Mouse (Mus musculus): ENCODE results near the gene DXBay18. TPM values are rescaled to one million over a fixed set of nuclear protein-coding genes. Genes with fewer than 3 reads are reported as not detected.
"Not testable (repeated sequence)": the region's sequence is repeated elsewhere in the genome, so short reads cannot be mapped to it uniquely, and the experiment has no call there.

DXBay18 gene
- total RNA-seq (2022) = not detected

DNA sequence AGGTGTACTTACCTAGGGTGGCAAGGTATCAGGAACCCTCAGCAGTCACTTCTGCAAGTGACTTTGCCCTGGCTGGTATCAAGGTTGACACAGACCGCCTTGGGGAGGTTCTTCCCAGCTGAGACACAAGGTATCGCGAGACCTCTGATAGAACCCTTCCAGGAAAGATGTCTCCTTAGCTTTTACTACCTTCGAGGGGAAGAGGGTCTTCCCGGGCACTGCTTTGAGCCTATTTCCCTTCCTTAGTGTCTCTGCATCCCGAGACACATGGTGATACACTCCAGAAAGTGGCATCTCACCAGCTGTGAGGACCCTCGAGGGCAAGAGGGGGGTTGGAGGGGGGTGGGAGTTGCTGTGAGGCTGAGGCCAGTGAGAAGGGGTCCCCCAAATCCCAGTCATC is at the start of gene DXBay18:
TSS of gene DXBay18 (minus strand) at position 101 of the 400 bp plus-strand sequence.
- not testable (repeated sequence) for DNase-seq (ENCODE audit: low spot score in 2 of 2)

DNA sequence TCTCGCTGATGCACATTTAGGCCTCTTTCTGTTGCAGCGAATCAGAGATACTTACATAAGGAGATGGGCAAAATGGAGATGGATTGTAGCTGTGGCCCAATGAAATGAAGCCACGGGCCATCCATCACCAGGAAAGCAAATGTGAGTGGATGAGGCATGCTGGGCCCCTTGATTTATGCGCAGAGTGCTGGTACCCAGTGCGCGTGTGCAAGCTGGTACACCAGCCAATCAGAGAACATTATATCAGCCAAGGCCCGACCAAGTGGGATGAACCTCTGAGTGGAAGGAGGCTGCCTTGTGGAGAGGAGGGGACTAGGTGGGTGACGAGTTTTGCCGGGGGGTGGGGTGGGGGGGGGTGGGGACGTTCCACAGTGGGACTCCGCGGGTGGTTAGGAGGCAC is 42.7 kb upstream of the DXBay18 start, which contains the start of gene Xlr3b:
TSS of gene Xlr3b (plus strand) at position 274 of the 400 bp plus-strand sequence.
- not testable (repeated sequence) for DNase-seq (ENCODE audit: low spot score in 2 of 2)

DNA sequence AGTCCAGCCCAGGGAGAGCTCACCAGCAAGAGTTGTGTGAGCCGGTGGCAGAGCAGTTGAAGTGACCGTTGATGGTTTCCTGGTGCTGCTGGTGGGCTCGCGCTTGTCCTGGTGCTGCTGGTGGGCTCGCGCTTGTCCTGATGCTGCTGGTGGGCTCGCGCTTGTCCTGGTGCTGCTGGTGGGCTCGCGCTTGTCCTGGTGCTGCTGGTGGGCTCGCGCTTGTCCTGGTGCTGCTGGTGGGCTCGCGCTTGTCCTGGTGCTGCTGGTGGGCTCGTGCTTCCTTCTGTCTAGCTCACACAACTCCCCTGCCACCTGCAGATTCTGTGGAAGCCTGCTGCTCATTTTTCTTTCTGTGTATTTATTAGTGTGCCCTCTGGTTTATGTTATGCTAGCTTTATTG is 27.6 kb upstream of the DXBay18 start, which contains the start of gene Spin2d:
TSS of gene Spin2d (minus strand) at position 101 of the 400 bp plus-strand sequence.
- not testable (repeated sequence) for DNase-seq (ENCODE audit: low spot score in 2 of 2)

DNA sequence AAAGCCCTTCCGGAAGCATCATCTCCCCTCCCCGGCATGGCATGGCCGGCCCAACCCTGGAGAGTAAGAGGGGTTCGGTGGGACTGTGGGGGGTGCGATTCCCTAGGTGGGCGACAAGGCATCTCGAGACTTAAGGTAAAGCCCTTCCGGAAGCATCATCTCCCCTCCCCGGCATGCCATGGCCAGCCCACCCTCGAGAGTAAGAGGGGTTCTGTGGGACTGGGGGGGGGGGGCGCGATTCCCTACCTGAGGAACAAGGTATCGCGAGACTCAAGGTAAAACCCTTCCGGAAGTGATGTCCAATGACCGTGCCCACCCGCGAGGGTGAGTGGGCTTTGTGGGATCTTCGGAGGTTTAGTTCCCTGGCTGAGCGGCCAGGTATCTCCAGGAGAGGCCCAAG is 754 bp downstream of the DXBay18 start, which contains the start of gene Xlr5b:
TSS of gene Xlr5b (plus strand) at position 301 of the 400 bp plus-strand sequence.
- not testable (repeated sequence) for DNase-seq (ENCODE audit: low spot score in 2 of 2)

DNA sequence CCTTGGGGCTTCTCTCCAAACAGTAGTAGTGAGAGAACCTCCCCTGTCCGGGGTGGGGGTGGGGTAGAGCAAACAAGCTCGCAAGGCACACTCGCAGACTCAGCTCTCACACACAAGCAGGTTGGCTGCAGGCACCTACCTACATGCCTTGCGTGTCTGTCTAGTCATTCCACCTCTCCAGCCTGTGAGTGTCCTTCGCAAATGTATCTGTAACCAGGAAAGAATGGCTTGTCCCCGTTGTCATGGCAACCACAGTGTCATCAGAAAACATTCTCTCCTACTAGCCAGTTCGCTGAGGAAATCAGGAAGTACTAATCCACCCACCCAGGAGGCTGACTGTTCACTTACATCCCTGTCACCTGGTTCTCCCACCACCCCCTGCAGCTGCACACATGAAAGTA is 6.0 kb downstream of the DXBay18 start:
- DNase-seq (ENCODE audit: low spot score in 2 of 2) = not testable (repeated sequence)

DNA sequence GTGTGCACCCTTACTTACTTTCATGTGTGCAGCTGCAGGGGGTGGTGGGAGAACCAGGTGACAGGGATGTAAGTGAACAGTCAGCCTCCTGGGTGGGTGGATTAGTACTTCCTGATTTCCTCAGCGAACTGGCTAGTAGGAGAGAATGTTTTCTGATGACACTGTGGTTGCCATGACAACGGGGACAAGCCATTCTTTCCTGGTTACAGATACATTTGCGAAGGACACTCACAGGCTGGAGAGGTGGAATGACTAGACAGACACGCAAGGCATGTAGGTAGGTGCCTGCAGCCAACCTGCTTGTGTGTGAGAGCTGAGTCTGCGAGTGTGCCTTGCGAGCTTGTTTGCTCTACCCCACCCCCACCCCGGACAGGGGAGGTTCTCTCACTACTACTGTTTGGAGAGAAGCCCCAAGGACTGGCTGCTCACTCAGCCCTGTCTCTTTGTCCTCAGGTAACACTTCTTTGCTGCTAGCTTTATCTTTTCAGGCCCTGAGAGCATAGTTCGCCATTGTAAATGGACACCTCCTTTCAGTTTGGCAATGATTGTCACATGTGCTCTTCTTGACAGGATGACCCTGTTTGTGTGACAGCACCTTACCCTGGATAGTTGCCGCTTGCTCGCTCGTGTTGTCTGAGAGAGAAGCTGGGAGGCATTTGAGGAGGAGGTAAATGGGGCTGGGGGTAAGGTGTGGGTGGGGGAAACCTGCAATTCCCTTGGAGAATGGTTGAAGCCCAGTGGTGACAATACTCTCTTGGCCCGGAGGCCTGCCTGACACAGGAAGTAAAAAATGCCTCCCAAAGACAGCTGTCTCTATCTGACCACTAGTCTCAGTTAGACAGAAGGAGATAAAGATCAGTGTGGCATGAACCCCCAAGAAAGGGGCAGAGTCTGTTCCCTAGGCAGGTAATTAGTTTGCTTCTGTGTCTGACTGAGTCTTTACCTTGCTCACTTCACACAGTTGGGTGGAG is 26.1 kb downstream of the DXBay18 start:
- not testable (repeated sequence) for DNase-seq (ENCODE audit: low spot score in 2 of 2)

DNA sequence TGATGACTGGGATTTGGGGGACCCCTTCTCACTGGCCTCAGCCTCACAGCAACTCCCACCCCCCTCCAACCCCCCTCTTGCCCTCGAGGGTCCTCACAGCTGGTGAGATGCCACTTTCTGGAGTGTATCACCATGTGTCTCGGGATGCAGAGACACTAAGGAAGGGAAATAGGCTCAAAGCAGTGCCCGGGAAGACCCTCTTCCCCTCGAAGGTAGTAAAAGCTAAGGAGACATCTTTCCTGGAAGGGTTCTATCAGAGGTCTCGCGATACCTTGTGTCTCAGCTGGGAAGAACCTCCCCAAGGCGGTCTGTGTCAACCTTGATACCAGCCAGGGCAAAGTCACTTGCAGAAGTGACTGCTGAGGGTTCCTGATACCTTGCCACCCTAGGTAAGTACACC is 32.5 kb downstream of the DXBay18 start, which contains the start of gene Gm14685:
TSS of gene Gm14685 (plus strand) at position 301 of the 400 bp plus-strand sequence.
- not testable (repeated sequence) for DNase-seq (ENCODE audit: low spot score in 2 of 2)

DNA sequence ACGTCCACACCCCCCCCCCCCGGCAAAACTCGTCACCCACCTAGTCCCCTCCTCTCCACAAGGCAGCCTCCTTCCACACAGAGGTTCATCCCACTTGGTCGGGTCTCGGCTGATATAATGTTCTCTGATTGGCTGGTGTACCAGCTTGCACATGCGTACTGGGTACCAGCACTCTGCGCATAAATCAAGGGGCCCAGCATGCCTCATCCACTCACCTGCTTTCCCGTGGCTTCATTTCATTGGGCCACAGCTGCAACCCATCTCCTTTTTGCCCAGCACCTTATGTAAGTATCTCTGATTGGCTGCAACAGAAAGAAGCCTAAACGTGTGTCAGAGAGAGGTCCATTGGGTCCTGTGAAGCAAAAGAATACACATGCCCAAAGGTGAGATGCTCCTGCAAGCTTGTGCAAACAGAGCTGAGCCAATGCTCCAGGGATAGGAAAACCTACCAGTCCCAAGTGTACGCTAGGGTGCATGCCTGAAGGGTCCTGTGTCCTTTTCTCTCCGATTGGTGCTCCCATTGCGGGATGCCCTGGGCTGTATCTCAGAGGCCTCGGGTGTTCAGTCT is 52.2 kb downstream of the DXBay18 start, which contains the start of gene Xlr3a:
TSS of gene Xlr3a (minus strand) at position 155 of the 568 bp plus-strand sequence.
- DNase-seq (ENCODE audit: low spot score in 2 of 2) = not testable (repeated sequence)

Other genes with a start within 250 kb of the DXBay18 start
- 10 to 100 TPM; 26.8 to 31.3 (median 28.9) TPM for gene Cetn2, start 231.0 kb downstream of the DXBay18 start, total RNA-seq (2022)
- 1 to 10 TPM; 3.6 to 4.1 (median 3.9) TPM for gene Nsdhl, start 230.9 kb downstream of the DXBay18 start, total RNA-seq (2022)
- under 1 TPM; 0.12 to 0.64 (median 0.58) TPM for gene Zfp185, start 162.1 kb downstream of the DXBay18 start, total RNA-seq (2022)
- under 1 TPM in 1 of 4 experiments, not detected in 3; 0.21 TPM for gene Pnma5, start 112.3 kb downstream of the DXBay18 start, total RNA-seq (2022)
- not detected for gene Pnma3, start 84.7 kb downstream of the DXBay18 start, total RNA-seq (2022)
- under 1 TPM in 1 of 4 experiments, not detected in 3; 0.58 TPM for gene Xlr4a, start 67.0 kb downstream of the DXBay18 start, total RNA-seq (2022)
- gene Xlr3a, start 52.4 kb downstream of the DXBay18 start, total RNA-seq (2022) = 1 to 10 TPM in 3 of 4 experiments, not detected in 1; 1.1 to 2.1 (median 1.4) TPM
- not detected for gene Gm14685, start 32.4 kb downstream of the DXBay18 start, total RNA-seq (2022)
- not detected for gene Xlr5b, start 654 bp downstream of the DXBay18 start, total RNA-seq (2022)
- not detected for gene Spin2d, start 27.5 kb upstream of the DXBay18 start, total RNA-seq (2022)
- gene Xlr3b, start 42.8 kb upstream of the DXBay18 start, total RNA-seq (2022) = 1 to 10 TPM in 2 of 4 experiments, under 1 TPM in 1, not detected in 1; 0.41 to 5.5 (median 4.3) TPM
- under 1 TPM in 2 of 4 experiments, not detected in 2; 0.41 to 0.43 TPM for gene Xlr4b, start 64.9 kb upstream of the DXBay18 start, total RNA-seq (2022)
- gene F8a, start 78.8 kb upstream of the DXBay18 start, total RNA-seq (2022) = 1 to 10 TPM; 5.1 to 7.8 (median 6.6) TPM
- not detected for gene Xlr4c, start 93.7 kb upstream of the DXBay18 start, total RNA-seq (2022)
- gene Xlr3c, start 115.9 kb upstream of the DXBay18 start, total RNA-seq (2022) = not detected
- not detected for gene Xlr5a, start 143.5 kb upstream of the DXBay18 start, total RNA-seq (2022)
- not detected for gene Xlr5c, start 143.5 kb upstream of the DXBay18 start, total RNA-seq (2022)
- gene Gm45015, start 187.4 kb upstream of the DXBay18 start, total RNA-seq (2022) = not detected
- 1 to 10 TPM; 4.5 to 5.0 (median 4.6) TPM for gene Zfp275, start 193.2 kb upstream of the DXBay18 start, total RNA-seq (2022)
- gene Gm18336, start 249.3 kb upstream of the DXBay18 start, total RNA-seq (2022) = not detected

All from gastrocnemius, adult 8-10 months (tissue).